Mouse (Mus musculus): ENCODE results near the gene Gm14137.

Gm14137 gene

DNA sequence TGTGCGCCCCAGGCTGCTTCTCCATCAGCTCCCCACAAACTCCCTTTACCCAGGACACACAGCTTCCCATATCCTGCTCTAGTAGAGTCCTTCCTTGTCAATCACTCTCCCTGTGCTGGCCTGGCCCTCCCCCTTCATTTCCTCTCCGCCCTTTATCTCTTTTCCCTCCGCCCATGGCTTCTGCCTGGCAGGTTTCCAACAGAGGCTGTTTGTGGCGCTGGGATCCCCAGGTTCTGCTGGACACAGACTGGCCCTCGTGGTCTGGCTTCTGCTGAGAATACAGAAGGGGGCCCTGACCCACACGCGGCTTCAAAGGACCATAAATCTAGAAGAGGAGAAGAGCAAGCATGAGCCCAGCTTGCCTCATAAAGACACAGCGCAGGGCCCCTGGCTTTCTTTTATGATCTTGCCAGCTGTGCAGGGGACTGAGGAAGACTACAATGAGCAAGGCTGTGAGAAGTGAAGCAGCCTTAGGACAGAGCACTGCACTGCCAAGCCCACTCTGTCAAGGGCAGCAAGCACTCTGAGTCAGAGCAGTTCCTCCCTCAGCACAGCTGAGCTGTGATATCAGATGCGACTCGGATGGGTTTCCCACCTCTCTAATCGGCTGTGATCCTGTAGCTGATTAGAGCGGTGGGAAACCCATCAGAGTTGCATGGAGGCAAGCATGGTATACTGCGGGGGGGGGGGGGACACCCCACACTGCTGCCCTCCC lies 1.3 kb upstream of the Gm14137 start:
- no peak for DNase-seq

DNA sequence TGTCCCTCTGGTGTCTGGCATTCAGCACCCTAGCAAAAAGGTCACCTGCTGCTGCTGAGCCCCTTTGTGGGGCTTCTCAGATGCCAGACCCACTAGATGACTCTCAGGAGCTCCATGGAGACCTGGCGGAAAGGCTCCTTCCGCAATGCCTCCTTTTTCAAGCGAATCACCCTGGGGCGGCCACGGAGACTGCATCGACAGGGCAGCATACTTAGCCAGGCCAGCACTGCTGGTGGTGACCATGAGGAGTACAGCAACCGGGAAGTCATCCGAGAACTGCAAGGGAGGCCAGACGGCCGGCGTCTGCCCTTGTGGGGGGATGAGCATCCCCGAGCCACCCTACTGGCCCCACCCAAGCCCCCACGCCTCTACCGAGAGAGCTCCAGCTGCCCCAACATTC lies 557 bp downstream of the Gm14137 start:
- no peak for DNase-seq

DNA sequence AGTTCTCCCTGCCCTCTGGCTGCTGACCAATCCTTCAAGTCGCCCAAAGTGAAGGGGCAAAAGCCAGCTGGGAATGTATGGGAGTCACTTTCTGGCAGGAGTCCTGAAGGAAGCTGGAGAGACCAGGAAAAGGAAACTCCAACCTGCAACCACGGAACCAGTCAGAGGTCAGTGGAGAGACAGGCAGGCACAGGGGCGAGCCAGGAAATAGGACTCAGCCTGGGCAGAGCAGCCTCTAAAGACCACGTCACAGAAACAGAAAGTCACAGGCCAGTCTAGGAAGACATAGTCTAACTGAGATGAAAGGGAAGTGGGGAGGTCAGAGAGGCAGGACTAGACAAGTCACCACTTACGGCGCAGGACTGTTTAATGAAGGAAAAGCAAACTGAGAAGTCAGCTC lies 1.3 kb downstream of the Gm14137 start:
- DNase-seq = no peak

DNA sequence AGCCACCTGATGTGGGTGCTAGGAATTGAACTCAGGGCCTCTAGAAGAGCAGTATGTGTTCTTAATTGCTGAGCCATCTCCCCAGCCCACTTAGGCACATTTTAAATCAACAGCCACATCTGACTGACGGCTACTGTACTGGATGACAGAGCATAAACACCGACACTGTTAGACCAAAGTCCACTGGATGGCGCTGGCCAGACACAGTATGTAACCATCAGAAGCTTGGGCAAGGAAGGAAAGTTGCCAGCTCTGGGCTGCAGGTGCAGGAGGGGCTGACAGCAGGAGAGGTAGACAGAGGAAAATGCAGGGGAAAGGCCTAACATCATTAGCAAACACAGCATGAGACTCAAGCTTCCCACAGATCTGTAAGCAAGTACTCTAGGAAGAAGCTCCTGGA lies 2.5 kb downstream of the Gm14137 start:
- DNase-seq = no peak

DNA sequence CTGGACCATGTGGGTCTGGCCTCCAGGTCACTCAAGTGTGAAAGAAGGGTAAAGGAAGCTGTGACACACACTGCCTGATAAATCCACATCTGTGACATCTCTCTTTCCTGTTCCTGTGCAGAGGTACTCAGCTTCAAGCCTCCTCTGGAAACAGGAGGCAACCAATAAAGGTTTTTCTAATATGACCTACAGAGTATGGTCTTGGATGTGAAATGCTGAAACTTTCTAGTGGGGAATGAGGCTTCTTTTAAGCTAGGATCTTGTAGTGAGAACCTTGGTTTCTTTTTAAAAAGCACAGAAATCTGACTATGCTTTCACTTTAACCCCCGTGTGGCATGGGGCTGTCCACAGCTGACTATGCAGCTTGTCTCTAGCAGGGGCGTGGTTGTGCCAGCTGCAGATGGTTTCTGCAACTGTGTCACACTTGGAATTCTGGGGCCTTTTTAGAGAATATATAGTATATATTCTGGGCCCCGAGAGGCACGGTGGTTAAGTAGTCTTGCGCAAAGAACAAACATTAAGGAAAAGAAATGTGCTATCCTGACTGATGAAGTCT lies 3.2 kb downstream of the Gm14137 start:
- no peak for DNase-seq

DNA sequence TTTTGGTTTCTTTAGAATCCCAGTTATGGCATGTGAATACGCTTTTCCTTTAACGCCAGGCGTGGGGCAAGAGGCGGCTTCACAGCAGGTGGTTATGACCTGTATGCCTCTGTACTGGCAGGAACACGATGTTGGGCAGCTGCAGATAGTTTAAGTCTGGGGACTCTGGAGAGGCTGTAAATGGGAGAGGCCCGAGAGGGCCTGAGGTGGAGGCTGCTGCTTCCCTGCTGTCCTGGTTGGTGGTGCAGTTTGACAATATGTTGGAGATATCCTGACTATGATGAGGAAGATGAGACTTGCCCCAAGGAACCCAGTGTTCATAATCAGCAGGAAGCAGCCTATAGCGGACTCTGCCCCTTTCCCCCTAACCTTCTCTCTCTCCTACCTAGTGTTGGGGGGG lies 8.6 kb downstream of the Gm14137 start:
- DNase-seq = no peak

DNA sequence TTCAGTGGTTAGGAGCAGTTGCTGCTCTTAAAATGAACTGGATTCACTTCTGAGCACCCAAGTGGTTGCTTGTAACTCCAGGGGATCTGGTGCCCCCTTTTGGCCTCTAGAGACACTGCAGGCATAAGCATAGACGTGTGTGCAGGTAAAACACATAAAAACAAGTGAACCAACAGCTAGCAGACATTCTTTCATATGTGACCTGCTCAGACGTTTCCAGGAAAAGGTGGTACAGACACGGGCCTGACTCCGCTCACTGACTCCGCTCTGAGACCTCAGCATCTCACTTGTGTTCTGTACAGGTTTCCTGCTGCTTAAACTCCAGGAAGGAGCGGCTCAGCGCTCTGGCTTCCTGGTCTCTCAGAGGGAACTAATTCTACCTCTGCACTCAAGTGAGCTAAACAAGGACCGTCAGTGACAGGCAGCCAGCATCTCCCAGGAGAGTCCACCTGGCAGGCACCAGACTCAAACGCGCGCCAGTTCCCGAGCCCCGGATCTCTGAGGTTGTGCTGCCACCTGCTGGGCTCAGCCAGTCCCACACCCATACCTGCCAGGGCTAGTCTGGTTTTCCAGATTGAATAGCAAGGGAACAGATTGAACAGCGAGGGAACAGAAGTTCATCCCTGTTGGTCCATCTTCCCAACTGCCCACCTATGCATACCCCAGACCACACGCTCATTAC lies 14.9 kb downstream of the Gm14137 start:
- peak; percentile 92 to 94 for DNase-seq

DNA sequence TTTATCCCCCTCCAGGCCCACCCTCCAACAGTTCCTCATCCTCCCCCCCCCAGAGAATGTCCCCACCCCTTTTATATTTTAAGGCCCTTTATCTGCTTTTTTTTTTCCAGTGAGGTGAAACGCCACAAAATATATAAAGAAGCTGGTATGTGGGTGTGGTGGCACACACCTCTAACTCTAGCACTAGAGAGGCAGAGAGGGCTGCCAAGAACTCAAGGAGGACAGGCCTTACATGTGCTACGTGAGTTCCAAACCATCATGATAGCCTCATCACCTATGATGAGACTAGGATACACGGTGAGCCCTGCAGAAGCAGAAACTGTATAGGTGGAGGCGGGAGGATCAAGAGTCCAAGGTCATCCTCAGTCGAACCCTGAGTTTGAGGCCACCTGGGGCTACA lies 16.7 kb downstream of the Gm14137 start:
- DNase-seq = no peak

DNA sequence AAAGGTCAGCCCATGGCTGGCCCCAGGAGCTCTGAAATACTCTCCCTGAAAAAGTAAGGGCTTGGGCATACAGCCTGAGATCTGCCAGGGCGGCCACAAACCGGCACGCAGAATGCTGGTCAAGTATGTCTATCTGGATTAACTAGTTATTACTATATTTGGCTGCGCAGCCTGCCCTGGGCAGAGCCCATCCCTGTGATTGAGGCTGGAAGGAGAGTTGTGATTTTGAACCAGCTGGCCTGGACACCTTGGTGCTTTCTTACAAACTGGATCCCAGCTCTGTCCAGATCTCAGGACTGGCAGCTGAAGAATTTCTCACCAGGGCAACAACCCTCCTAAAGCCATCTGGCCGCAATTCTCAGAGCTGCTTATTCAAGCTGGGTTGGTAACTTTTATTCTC lies 19.8 kb downstream of the Gm14137 start:
- DNase-seq = no peak

DNA sequence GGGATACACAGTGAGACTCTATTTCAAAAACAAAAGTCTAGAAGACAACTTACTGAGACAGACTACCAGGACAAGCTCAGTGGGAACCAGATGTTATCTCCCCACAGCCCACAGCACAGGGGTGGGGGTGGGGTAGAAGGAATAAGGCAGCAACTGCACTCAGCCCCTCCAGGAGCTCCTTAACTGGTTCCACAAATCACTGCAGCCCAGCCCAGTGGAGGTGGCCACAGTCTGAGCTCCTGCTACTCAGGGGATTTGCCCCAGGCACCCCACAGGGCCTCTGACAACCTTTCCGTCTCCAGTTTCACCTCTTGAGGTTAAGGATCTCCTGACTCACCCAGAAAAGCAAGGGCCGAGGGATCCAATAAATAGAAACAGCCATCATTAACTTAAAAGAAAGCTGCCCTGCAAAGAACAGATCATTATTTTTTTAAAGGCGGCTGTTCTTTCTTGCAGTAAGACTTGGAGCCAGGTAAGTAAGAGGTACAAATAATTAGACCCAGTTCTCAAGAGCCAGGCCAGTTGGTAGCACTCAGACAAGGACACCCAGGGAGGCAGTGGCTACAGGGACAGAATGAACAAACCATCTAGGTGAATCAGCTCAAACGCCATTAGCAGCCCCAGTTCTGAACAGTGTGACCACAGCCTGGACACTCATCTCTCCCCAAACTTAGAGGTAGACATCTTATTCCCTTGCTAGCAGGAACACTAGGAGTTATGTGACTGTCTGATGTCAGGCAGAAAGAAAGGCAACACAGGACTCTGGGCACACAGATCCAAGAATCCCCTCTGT lies 22.2 kb downstream of the Gm14137 start:
- DNase-seq = no peak

DNA sequence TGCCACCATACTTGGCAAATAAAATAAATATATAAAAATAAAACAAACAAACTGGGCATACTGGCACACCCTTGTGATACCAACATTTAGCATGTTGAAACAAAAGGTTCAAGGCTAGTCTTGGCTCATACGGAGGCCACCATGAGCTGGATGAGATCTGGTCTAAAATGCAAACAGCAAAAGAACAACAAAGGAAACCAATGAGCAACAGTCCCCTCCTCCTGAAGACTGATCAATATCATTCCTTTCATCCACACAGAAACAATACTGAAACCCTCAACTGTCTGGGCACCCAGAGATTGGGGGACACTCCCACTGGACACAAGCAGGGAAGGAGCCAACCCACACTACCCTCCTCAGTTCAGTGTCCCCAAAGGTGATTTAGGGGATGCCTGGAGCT lies 23.2 kb downstream of the Gm14137 start:
- DNase-seq = no peak

DNA sequence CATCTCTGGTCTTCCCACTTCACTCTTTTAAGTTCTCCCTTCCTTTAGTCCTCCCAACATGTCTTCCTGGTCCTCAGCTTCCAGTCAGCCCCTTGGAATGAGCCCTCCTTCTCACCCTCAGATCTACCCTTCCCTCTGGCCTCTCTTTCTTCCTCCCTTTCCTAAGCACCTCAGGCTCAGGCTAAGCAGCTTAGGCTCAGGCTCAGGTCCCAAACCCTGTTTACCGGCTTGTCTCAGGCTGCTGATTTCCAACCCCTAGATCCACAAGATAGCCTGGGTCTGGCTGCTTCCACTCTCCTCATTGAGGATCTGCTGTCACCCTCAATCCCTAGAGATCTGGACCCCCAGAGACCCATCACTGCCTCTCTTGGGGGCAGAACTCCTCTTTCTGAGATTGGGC lies 23.7 kb downstream of the Gm14137 start:
- DNase-seq = no peak

DNA sequence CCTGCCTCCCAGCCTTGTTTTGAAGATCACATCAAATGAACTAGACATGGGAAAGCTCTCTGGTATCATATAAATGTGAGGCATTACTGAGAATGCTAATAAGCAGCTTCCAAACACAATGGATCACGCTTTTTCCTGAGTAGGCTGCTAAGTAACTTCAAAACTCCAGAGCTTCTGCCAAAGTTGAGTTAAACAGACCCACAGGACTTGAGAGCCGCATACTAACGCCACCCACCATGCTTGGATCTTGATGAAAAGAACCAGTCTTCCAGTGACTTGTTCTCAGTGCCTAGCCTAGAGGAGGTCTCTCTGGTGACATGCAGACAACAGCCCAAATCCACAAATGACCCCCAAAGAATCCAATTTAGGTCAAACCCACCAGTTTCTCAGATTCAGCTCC lies 24.6 kb downstream of the Gm14137 start:
- DNase-seq = no peak

DNA sequence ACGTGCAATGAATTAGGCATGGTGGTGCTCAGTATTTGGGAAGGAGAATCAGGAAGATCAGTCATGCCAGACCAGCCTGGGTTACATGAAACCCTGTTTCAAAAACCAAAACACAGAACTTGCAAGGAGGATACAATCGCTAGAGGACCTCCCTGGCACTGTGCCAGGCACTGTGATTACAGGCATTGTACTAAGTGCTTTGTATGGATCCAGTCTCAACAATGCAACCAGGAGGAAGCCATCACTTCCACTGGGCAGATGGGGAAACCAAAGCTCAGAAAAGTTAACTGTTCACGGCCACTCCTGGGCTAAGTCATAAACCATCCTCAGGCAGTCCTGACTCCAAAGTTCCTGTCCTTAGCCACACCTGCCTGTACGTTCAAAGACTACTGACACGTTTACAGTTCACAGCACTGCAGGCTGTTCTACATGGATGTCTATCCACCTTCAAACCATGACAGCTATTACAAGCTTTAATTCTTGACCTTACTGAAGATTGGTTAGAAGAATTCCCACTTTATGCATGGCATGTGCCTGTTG lies 28.7 kb downstream of the Gm14137 start:
- no peak for DNase-seq

DNA sequence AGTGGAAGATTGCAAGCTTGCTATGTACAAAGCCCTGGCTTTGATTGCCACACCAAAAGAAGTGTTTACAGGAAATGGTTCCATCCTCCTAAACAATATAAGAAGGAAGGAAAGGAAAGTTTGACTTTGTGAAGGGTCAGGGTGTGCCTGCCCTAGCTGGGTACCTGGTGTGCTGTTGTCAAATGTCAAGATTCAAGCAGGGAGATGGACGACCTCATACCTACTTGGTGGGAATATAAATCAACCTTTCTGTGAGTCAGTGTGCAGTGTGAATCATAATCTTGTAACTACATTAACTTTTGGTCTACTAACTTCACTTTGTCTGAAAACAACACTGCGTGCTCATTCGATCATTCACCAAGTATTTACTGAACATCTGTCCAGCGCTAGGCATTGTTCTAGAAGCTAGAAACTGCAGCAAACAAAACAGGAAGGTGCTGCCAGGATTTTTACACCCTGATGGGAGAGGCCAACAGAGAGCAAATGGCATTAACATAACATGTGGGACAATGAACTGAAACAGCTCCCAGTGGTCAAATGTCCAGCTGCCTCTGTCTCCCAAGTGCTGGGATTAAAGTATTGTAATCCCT lies 29.7 kb downstream of the Gm14137 start:
- DNase-seq = no peak

DNA sequence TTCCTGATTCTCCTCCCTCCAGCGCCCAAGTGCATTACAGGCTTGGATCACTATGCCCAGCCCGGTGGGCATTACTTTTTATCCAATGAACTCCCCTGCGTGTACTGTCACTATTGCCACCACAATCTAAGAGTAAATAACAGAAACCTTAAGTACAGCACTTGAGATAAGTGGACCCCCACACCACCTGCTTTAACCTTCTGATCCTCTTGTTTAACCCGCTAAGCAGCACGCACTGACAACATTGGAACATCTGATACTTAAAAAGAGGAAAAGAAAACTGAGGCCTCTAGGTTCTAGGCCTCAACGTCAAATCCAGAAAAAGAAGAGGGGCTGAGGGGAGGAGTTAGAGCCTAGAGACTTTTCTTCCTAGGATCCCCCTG lies 33.6 kb downstream of the Gm14137 start:
- no peak for DNase-seq

DNA sequence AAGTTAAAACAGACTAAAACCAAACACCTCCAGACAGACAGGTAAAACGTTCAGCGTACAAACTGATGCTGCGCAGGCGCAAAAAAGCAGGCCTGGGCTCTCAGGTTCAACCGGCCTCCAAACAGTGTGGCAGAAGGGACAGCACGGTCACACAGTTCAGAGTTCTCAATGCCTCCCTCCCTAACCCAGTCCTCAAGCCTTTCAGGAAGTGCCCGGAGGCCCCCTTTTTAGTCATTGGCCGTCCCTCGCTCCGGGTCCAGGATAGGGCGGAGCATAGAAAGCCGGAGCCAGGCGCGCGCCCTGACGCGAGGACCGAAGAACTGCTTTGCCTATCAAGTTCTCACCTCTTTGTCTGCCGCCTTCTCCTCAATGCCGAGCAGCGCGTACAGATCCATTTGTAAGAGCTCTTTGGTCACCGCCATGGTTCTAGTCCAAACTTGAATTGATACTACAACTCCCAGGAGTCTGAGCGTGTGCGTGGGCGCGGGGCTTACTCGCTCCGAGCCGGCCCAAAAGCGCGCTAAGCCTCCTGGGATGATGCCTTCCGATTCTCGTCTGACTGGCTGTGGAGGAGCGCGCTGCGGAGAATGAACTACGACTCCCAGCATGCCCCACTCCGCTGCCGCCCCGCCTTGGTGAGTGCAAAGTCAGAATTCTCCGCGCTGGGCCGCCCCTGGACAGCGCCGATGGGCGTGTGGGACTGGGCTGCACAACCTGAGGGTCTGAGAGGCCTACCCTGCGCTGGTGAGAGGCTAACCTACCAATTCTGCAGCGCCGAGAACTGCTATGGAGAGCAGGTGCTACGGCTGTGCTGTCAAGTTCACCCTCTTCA lies 34.3 kb downstream of the Gm14137 start, which contains the start of the genes Zfyve19 and Dnajc17:
Gene Zfyve19, plus strand, starts transcription at position 274 of the 832 bp plus-strand sequence.
Gene Dnajc17, minus strand, starts transcription at position 452 of the 832 bp plus-strand sequence.
- peak; percentile 95 for DNase-seq

DNA sequence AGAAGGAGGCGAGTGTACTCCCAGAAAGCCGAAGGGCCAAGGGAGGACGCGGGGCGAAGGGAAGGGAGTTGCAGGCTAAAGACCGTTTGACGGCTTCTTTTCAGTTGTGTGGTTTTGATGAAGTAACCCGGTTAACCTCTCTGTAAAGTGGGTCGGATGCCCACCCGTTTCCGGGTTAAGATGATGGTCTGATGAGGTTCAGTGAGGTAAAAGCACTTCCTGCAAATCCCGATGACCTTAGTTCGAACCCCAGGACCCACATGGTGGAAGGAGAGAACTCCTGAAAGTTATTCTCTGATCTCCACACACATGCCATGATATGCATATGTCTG lies 34.8 kb downstream of the Gm14137 start:
- no peak for DNase-seq
